In the genomic region with DNA sequence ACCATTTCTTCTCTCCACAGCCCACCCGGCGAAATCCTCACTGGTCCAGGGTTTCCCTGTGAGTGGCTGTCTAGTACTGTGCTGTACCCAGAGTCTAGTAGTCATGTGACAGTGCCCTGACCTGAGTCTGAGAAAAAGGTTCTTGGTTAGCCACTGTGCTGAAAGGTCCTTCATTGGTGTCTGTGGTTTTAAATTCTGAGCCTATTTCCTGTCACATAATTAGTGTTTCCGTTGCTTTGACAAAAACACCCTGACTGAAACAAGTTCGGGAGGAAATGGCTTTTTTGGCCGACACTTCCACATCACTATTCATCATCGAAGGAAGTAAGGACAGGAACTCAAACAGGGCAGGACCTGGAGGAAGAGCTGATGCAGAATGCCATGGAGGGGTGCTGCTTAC, we compare ENCODE assay signal across 14 mouse cellular contexts. TPM values are rescaled to one million over a fixed set of nuclear protein-coding genes. Genes with fewer than 3 reads are reported as not detected.
DNase-seq lines count a peak whose midpoint lies in the region; ATAC-seq and TF ChIP-seq lines count a peak whose summit lies in the region.
"Had no signal": no experiment of that assay in that cellular context is flagged by ENCODE, and none has a peak within 500 bp of the region (broad histone marks: within the 10 kb centered on the region; RNA-seq: fewer than 3 reads in every experiment).

No protein-coding gene starts in this region.

- ATAC-seq in granulocyte monocyte progenitor cell, adult 5-6 weeks (replicated peaks; ENCODE audit: poor library complexity, severe bottlenecking) = peak; percentile 23
- ATAC-seq: hindbrain, embryonic 16.5 days had no signal

- intact Hi-C loops in heart, adult 2 months (cut with DNase I) = loop anchor here (2.0 kb wide), 1 partner anchor 32 kb away; no protein-coding TSS in a partner anchor

- peak overlapping the region; percentile 25; the same call in 1 of the 2 replicates for H3K27ac ChIP-seq in thymus, adult 2 months (ENCODE audit: control insufficient read depth, insufficient read depth, low read length)
- H3K27ac ChIP-seq in heart, adult 2 months = no peak overlapping the region; the same call in 1 of the 2 replicates
- H3K27ac ChIP-seq: embryonic facial prominence, embryonic 10.5 days; left cerebral cortex, adult 2 months; neural tube, embryonic 12.5 days had no signal

- no peak overlapping the region for H3K9ac ChIP-seq in heart, adult 2 months (ENCODE audit: low read depth, low read length)
- H3K9ac ChIP-seq: neural tube, embryonic 12.5 days had no signal

- WGBS in thymus, adult 2 months = 27% methylated on average over 6 of the region's 6 CpGs
- WGBS in heart, adult 2 months = 58% methylated on average over 6 of the region's 6 CpGs

- TF ChIP-seq EP300 in heart, adult 2 months (IDR thresholded peaks at IDR 0.05; ENCODE audit: insufficient read depth, low read depth, low read length) = no peak

- no peaks in the 10 kb centered on the region for H3K27me3 ChIP-seq in thymus, adult 2 months (ENCODE audit: control insufficient read depth, insufficient read depth, low read length)
- H3K27me3 ChIP-seq in splenic B cell, adult 2 months (ENCODE audit: control insufficient read depth, insufficient read depth, low read length, poor library complexity, severe bottlenecking) = no peaks in the 10 kb centered on the region
- H3K27me3 ChIP-seq in heart, adult 2 months (ENCODE audit: control insufficient read depth, insufficient read depth, low read length) = no peaks in the 10 kb centered on the region
- H3K27me3 ChIP-seq: neural tube, embryonic 12.5 days had no signal

- peaks cover 3% of the 10 kb centered on the region; the same call in 1 of the 2 replicates for H3K36me3 ChIP-seq in thymus, adult 2 months (ENCODE audit: control insufficient read depth, insufficient read depth, low read length)
- no peaks in the 10 kb centered on the region for H3K36me3 ChIP-seq in splenic B cell, adult 2 months (ENCODE audit: control insufficient read depth, insufficient read depth, low read length, poor library complexity, severe bottlenecking)
- peaks cover 14% of the 10 kb centered on the region for H3K36me3 ChIP-seq in heart, adult 2 months (ENCODE audit: control insufficient read depth, insufficient read depth, low read length)

- DNase-seq in kidney, postnatal 10 days = peak; percentile 31
- no peak for DNase-seq in kidney, adult 18-20 months
- DNase-seq in thymus, adult 2 months = no peak
- DNase-seq in thymus, postnatal 14 days = no peak
- peak; percentile 84 for DNase-seq in splenic B cell, adult 2 months (ENCODE audit: low read depth, low spot score)
- DNase-seq in heart, adult 2 months = no peak
- no peak for DNase-seq in embryo, embryonic 10 days (ENCODE audit: low spot score)
- DNase-seq: cerebellum, adult 8-10 months; midbrain, embryonic 14.5 days had no signal

- H3K4me3 ChIP-seq in thymus, adult 2 months (ENCODE audit: control insufficient read depth, insufficient read depth, low read length) = no peak overlapping the region
- H3K4me3 ChIP-seq in heart, adult 2 months = no peak overlapping the region
- H3K4me3 ChIP-seq: embryonic facial prominence, embryonic 10.5 days; left cerebral cortex, adult 2 months; neural tube, embryonic 12.5 days had no signal

- H3K79me2 ChIP-seq in heart, adult 2 months (replicated peaks; ENCODE audit: control insufficient read depth, insufficient read depth, low read length) = peaks cover 8% of the 10 kb centered on the region

- peaks cover 10% of the 10 kb centered on the region for H3K4me1 ChIP-seq in thymus, adult 2 months (replicated peaks; ENCODE audit: control insufficient read depth, insufficient read depth, low read length)
- H3K4me1 ChIP-seq in heart, adult 2 months (ENCODE audit: control insufficient read depth, insufficient read depth, low read length) = peaks cover 20% of the 10 kb centered on the region

- no peak for TF ChIP-seq POLR2A in thymus, adult 2 months (IDR thresholded peaks at IDR 0.05; ENCODE audit: control insufficient read depth, extremely low read depth, insufficient read depth, low read length, poor library complexity)
- TF ChIP-seq POLR2A in heart, adult 2 months (IDR thresholded peaks at IDR 0.05; ENCODE audit: insufficient read depth, low read depth, low read length) = no peak

- TF ChIP-seq CTCF in thymus, adult 2 months (IDR thresholded peaks at IDR 0.05; ENCODE audit: borderline replicate concordance, control insufficient read depth, extremely low read depth, insufficient read depth, low read length, poor library complexity) = no peak
- no peak for TF ChIP-seq CTCF in heart, adult 2 months (IDR thresholded peaks at IDR 0.05)

RNA-seq across cellular contexts. Expression of gene Fyn, which starts 33.8 kb away (rescaled TPM):
- polyA plus RNA-seq in thymus, adult 2 months (2012; rRNA removed) = 74.6 and 76.1 TPM in 2 replicates
- total RNA-seq in granulocyte monocyte progenitor cell, adult 5-6 weeks (2014; fragmentation: Nextera tagmentation) = 5.3 and 8.8 TPM in 2 replicates
- total RNA-seq in granulocyte monocyte progenitor cell, adult 5-6 weeks (2017) = 5.6 and 6.6 TPM in 2 replicates
- 10 to 100 TPM; 26.1 to 29.7 TPM for total RNA-seq in heart, adult 2 months (2021)
- polyA plus RNA-seq in heart, adult 2 months (2012; rRNA removed) = 23.2 and 36.4 TPM in 2 replicates

Comparison
In these comparisons a context has a peak if more than half of its experiments do, and no peak if none do; other contexts are left out.
1. DNase-seq: peak in kidney, postnatal 10 days (single experiment) and splenic B cell, adult 2 months (single experiment); none in kidney, adult 18-20 months (single experiment), thymus, adult 2 months (single experiment), thymus, postnatal 14 days (single experiment), heart, adult 2 months (0 of 2) and embryo, embryonic 10 days (single experiment).